Mouse (Mus musculus): ENCODE data around the gene Gm21992. TPM values are rescaled to one million over a fixed set of nuclear protein-coding genes. Genes with fewer than 3 reads are reported as not detected.

Gene Gm21992
- 17.5 and 26.3 TPM in 2 replicates for polyA plus RNA-seq (2012; rRNA removed)

GRCm38 (mm10) chr19:4811063-4811908 lies at the start of gene Gm21992, which contains the start of gene Rbm14:
TSS of gene Gm21992 (minus strand) at chr19:4811612.
TSS of gene Rbm14 (minus strand) at chr19:4811634.

GRCm38 (mm10) chr19:4854552-4855469 lies 43.4 kb upstream of the Gm21992 start, which contains the start of gene Ctsf:
TSS of gene Ctsf (plus strand) at chr19:4855130.

GRCm38 (mm10) chr19:4839149-4839548 lies 27.7 kb upstream of the Gm21992 start, which contains the start of the genes Ccs and Ccdc87:
TSS of gene Ccs (minus strand) at chr19:4839332.
TSS of gene Ccdc87 (plus strand) at chr19:4839366.

GRCm38 (mm10) chr19:4793831-4794422 lies 17.5 kb downstream of the Gm21992 start, which contains the start of gene Rbm4:
TSS of gene Rbm4 (minus strand) at chr19:4793901.

GRCm38 (mm10) chr19:4756193-4756911 lies 55.1 kb downstream of the Gm21992 start, which contains the start of gene Rbm4b:
TSS of gene Rbm4b (plus strand) at chr19:4756497.

GRCm38 (mm10) chr19:4711098-4711600 lies 100.3 kb downstream of the Gm21992 start, which contains the start of gene Sptbn2:
TSS of gene Sptbn2 (plus strand) at chr19:4711167.

GRCm38 (mm10) chr19:4698205-4698677 lies 113.2 kb downstream of the Gm21992 start, which contains the start of gene Gm960:
TSS of gene Gm960 (minus strand) at chr19:4698668.

Other genes with a start within 250 kb of the Gm21992 start
- gene Lrfn4, start 195.9 kb downstream of the Gm21992 start, polyA plus RNA-seq (2012; rRNA removed): 72.8 TPM in 2 replicates
- 67.2 and 67.5 TPM in 2 replicates for gene Rce1, start 186.0 kb downstream of the Gm21992 start, polyA plus RNA-seq (2012; rRNA removed)
- gene Gm960, start 112.9 kb downstream of the Gm21992 start, polyA plus RNA-seq (2012; rRNA removed): 4.1 and 4.2 TPM in 2 replicates
- gene Sptbn2, start 100.4 kb downstream of the Gm21992 start, polyA plus RNA-seq (2012; rRNA removed): 33.1 and 35.5 TPM in 2 replicates
- gene Rbm4b, start 55.1 kb downstream of the Gm21992 start, polyA plus RNA-seq (2012; rRNA removed): 89.3 and 101 TPM in 2 replicates
- 150 and 168 TPM in 2 replicates for gene Rbm4, start 17.7 kb downstream of the Gm21992 start, polyA plus RNA-seq (2012; rRNA removed)
- 59.1 and 61.9 TPM in 2 replicates for gene Rbm14, start within 50 bp of the Gm21992 start, polyA plus RNA-seq (2012; rRNA removed)
- 44.2 and 54.2 TPM in 2 replicates for gene Ccs, start 27.7 kb upstream of the Gm21992 start, polyA plus RNA-seq (2012; rRNA removed)
- 0.28 and 0.48 TPM in 2 replicates for gene Ccdc87, start 27.8 kb upstream of the Gm21992 start, polyA plus RNA-seq (2012; rRNA removed)
- gene Ctsf, start 43.5 kb upstream of the Gm21992 start, polyA plus RNA-seq (2012; rRNA removed): 58.6 and 72.9 TPM in 2 replicates
- 1.3 and 2.9 TPM in 2 replicates for gene Actn3, start 66.3 kb upstream of the Gm21992 start, polyA plus RNA-seq (2012; rRNA removed)
- 33.2 and 34.5 TPM in 2 replicates for gene Zdhhc24, start 67.1 kb upstream of the Gm21992 start, polyA plus RNA-seq (2012; rRNA removed)
- 18.7 and 18.8 TPM in 2 replicates for gene Bbs1, start 95.0 kb upstream of the Gm21992 start, polyA plus RNA-seq (2012; rRNA removed)
- 110 and 111 TPM in 2 replicates for gene Dpp3, start 116.7 kb upstream of the Gm21992 start, polyA plus RNA-seq (2012; rRNA removed)
- gene Peli3, start 131.5 kb upstream of the Gm21992 start, polyA plus RNA-seq (2012; rRNA removed): 8.6 and 9.1 TPM in 2 replicates
- 86.3 and 93.6 TPM in 2 replicates for gene Mrpl11, start 150.5 kb upstream of the Gm21992 start, polyA plus RNA-seq (2012; rRNA removed)
- gene Npas4, start 178.7 kb upstream of the Gm21992 start, polyA plus RNA-seq (2012; rRNA removed): 4.5 and 4.8 TPM in 2 replicates
- gene Slc29a2, start 212.2 kb upstream of the Gm21992 start, polyA plus RNA-seq (2012; rRNA removed): 22.4 and 26.9 TPM in 2 replicates
- gene B4gat1, start 227.2 kb upstream of the Gm21992 start, polyA plus RNA-seq (2012; rRNA removed): 34.8 and 39.6 TPM in 2 replicates
- 2.7 and 3.4 TPM in 2 replicates for gene AC124502.3, start 227.3 kb upstream of the Gm21992 start, polyA plus RNA-seq (2012; rRNA removed)
- gene Brms1, start 229.7 kb upstream of the Gm21992 start, polyA plus RNA-seq (2012; rRNA removed): 41.3 and 46.9 TPM in 2 replicates
- 3.0 and 3.7 TPM in 2 replicates for gene Rin1, start 238.9 kb upstream of the Gm21992 start, polyA plus RNA-seq (2012; rRNA removed)